Comparison of ENCODE assay signal across 20 mouse cellular contexts in genomic region chr7:134292750-134293149, GRCm38 (mm10).
DNase-seq lines count a peak whose midpoint lies in the region.
"Had no signal": no experiment of that assay in that cellular context is flagged by ENCODE, and none has a peak within 500 bp of the region (broad histone marks: within the 10 kb centered on the region; RNA-seq: fewer than 3 reads in every experiment).

No protein-coding gene starts in this region.

- no peaks in the 10 kb centered on the region for H3K27me3 ChIP-seq in heart, embryonic 10.5 days (ENCODE audit: insufficient read depth, poor library complexity, severe bottlenecking)
- H3K27me3 ChIP-seq: forebrain, embryonic 15.5 days; heart, embryonic 15.5 days; limb, embryonic 12.5 days had no signal

- peak; percentile 19 for DNase-seq in heart, adult 8-10 months (ENCODE audit: low spot score)
- DNase-seq in heart, embryonic 10.5 days (ENCODE audit: low spot score), result no peak
- DNase-seq in 3T3-L1 (ENCODE audit: low read depth, low spot score), result peak; percentile 65
- peak; percentile 77 for DNase-seq in fibroblast of lung, adult 2 months (ENCODE audit: low read depth)
- DNase-seq in kidney, postnatal 36 days, result peak; percentile 28 to 60
- DNase-seq in cerebellum, postnatal 25 days, result no peak
- DNase-seq in frontal cortex, adult 2 months (ENCODE audit: extremely low spot score in 1 of 2, low spot score in 1 of 2), result no peak
- no peak for DNase-seq in frontal cortex, postnatal 10 days (ENCODE audit: low spot score in 2 of 2)
- DNase-seq: adrenal gland, postnatal 25 days; cerebellum, adult 9-11 months; gastrocnemius, postnatal 10 days; layer of hippocampus, postnatal 36 days; right cerebral cortex, postnatal 25 days; thymus, adult 18-20 months had no signal

- H3K36me3 ChIP-seq in heart, embryonic 10.5 days, result no peaks in the 10 kb centered on the region
- H3K36me3 ChIP-seq: forebrain, embryonic 15.5 days; heart, embryonic 15.5 days; limb, embryonic 12.5 days had no signal

- no peak overlapping the region for H3K4me3 ChIP-seq in heart, embryonic 10.5 days
- H3K4me3 ChIP-seq: forebrain, embryonic 15.5 days; heart, embryonic 15.5 days; limb, embryonic 12.5 days; megakaryocyte, embryonic 14.5 days had no signal

- no peaks in the 10 kb centered on the region for H3K9me3 ChIP-seq in heart, embryonic 10.5 days
- H3K9me3 ChIP-seq: forebrain, embryonic 15.5 days; heart, embryonic 15.5 days; limb, embryonic 12.5 days had no signal

- 78% methylated on average over 3 of the region's 3 CpGs for WGBS in heart, embryonic 10.5 days

- H3K4me1 ChIP-seq in heart, embryonic 10.5 days, result peaks cover 14% of the 10 kb centered on the region
- H3K4me1 ChIP-seq: forebrain, embryonic 15.5 days had no signal

- H3K27ac ChIP-seq in heart, embryonic 10.5 days, result no peak overlapping the region
- H3K27ac ChIP-seq: forebrain, embryonic 15.5 days; heart, embryonic 15.5 days; hindbrain, embryonic 14.5 days; limb, embryonic 12.5 days; liver, embryonic 14.5 days had no signal

Comparison
In these comparisons a context has a peak if more than half of its experiments do, and no peak if none do; other contexts are left out.
1. DNase-seq: peak in heart, adult 8-10 months (single experiment), 3T3-L1 (single experiment), fibroblast of lung, adult 2 months (single experiment) and kidney, postnatal 36 days (2 of 2); none in heart, embryonic 10.5 days (single experiment), cerebellum, postnatal 25 days (0 of 2), frontal cortex, adult 2 months (0 of 2) and frontal cortex, postnatal 10 days (0 of 2).